Mouse (Mus musculus) T-helper 17 cell (primary cell): ENCODE data around the gene Gusb.
"Not testable (repeated sequence)": the region's sequence is repeated elsewhere in the genome, so short reads cannot be mapped to it uniquely, and the experiment has no call there.

Experiments
- in situ Hi-C, 2 experiments: fragments of 300-600 bp; cut with MboI, MseI; formaldehyde crosslinking; loops; 1 replicate in 1 of 2; 2 replicates in 1 of 2; pipeline ENCODE4 v1.15.1; 2025; ENCODE audit warnings: high pct_unique_total_duplicates in 2 of 2

Gene Gusb

GRCm38 (mm10) chr5:129978608-129979007 is 24.2 kb downstream of the Gusb start:
- in situ Hi-C loops, result loop anchor here in 1 of 2 experiments (25.0 kb wide), 1 partner anchor 884 kb away; no protein-coding TSS in a partner anchor

DNA sequence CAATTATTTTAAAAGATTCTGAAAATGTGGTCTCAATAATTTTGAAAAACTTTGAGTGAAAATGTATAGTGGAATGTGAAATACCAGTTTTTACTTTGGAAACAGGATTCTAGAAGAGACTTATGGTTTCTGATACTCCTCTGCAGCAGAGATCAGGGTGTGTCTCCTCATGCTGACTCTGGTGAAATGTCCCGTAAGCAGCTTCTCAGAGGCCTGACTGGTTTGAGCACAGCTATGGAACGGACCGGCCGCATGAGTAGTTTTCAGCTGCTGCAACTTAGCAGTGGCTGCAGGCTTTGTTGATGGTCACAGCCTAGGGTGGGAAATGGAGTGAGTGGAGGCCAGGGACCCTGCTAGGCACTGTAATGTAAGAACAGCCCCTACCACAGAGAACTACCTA is 25.1 kb downstream of the Gusb start:
- in situ Hi-C loops, result loop anchor here in 1 of 2 experiments (25.0 kb wide), 1 partner anchor 885 kb away; no protein-coding TSS in a partner anchor

DNA sequence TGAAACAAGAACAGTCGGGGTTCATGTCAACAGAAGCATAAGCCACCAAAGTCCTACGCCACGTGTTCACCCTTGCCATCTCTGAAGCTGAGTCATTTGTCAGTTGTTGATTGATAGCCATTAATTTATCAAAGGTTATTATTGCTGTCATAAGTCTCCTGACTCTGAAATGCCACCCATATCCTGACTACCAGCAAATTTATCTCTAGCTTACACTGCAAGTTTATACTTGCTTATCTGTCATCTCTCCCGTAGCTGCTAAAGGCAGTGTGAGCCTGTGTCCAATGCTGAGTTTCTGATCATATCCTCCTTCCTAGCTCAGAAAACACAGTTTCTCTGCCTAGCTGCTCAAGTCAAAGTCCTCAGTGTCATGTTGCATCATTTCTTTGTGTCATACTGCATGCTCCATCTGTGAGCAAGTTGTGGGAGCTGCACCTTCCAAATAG is 28.0 kb downstream of the Gusb start:
- in situ Hi-C loops, result loop anchor here in 1 of 2 experiments (25.0 kb wide), 1 partner anchor 887 kb away; no protein-coding TSS in a partner anchor

DNA sequence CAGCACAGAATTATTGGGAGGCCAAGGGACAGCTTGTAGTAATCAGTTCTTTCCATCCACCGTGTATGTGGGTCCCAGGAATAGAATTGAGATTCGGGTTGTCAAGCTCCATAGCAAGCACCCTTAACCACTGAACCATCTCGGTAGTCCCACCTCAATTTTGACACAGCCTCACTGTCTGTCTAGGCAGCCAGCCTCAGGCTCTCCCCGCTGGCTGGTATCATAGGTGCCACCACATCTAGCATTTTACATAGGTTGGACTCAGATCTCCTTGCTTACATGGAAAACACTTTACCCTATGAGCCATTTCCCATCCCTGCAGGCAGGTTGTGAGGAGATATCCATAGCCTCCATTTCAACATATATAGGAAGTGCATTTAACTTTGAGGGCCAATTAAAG is 28.5 kb downstream of the Gusb start:
- in situ Hi-C loops, result no loop called here

DNA sequence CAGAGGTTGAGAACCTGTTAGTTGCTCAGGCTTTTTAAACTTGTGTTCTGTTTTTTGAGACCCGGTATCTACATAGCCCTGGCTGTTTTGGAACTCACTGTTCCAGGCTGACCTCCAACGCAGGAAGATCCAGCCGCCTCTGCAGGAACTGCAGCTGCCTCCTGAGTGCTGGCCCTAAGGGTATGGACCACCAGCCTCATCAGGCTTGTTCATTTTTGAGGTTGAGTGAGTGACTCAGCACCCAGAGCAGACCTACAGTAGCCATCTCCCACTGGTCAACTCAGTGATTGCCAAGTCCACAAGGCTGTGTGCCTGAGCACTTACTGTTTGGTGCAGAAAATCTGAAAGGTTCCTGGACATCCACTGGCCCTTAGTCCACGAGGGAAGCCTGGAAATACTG is 31.4 kb downstream of the Gusb start:
- in situ Hi-C loops, result no loop called here

GRCm38 (mm10) chr5:129968417-129968816 is 34.4 kb downstream of the Gusb start:
- in situ Hi-C loops, result no loop called here

DNA sequence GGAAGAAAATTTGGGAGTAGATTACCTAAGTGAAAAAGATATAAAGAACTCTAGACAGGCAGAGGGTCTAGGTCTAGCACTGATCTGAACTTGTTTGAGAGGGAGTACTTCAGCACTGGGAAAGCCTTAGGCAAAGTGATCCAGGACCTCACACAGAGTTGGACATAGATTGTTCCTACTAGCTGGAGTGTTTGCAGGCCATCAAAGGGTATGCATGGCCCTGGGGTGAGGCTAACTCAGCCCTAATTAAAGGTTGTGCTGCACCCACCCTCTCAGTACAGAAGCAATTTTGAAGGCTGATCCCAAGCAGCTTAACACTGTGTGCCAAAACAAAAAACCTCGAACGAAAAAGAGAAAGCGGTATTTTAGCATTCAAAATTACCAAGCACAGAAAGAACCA is 36.4 kb downstream of the Gusb start:
- in situ Hi-C loops, result no loop called here

DNA sequence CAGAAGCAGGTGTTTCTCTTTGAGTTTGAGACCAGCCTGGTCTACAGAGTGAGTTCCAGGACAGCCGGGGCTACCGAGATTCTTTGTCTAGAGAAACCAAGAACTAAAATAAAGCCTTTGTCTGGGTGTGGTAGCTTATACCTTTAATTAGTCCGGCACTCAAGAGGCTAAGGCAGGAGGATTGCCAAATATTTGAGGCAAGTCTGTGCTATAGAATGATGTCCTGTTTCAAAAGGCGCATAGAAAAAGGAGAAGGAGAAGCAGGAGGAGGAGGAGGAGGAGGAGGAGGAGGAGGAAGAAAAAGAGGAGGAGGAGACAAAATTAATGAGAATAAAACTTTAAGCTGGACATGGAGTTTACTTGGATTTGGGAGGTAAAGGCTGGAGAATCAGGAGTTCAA is 39.6 kb downstream of the Gusb start:
- in situ Hi-C loops, result no loop called here

DNA sequence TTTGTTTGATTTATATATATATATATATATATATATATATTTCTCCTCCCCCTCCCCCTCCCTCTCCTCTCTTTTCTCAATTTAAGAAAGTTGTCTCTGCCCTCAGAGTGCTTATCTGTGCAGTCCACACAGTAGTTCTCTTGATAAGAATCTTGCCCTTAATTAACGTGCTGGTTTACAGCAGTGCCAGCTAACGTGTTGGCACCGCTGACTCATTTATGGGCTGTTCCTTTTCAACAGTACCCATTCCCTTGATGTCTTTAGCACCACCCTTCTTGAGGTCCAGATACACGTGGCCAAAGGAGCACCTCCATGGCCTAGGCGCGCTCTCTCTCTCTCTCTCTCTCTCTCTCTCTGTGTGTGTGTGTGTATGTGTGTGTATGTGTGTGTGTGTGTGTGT is 47.1 kb downstream of the Gusb start:
- in situ Hi-C loops, result no loop called here

DNA sequence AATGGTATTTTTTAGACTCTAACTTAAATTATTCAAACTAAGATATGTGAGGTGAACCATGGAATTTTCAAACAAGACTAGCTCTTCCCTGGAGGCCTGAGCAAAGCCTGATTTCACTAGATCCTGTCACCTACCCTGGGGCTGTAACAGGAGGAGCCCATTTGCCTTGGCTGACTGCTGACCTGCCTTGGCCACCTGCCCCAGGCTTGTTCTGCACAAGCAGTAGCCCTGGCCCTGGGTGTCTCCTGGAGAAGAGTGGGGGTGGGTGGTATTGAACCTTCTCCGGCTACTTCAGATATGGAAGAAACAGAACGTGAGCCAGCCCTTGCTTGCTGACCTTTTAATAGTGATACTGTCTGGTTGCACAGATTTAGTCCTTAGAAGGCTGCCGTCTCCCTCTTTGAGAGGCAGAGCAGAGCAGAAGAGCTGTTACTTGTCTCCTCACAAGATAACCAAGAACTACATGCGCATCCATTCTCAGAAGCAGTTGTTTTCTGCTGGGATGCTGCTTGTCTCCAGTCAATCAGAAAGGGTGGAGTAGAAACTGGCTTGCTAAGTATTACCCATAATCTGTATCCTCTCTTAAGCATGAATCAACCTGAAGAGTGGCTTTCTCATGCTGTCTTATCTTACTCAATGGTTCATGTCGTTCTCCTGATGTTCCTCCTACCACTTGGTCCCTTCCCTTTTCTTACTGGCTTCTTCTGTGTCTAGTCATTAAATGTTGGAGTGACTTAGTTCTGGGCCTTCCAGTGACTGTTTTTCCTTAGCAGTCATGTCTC is 48.2 kb downstream of the Gusb start:
- in situ Hi-C loops, result no loop called here

DNA sequence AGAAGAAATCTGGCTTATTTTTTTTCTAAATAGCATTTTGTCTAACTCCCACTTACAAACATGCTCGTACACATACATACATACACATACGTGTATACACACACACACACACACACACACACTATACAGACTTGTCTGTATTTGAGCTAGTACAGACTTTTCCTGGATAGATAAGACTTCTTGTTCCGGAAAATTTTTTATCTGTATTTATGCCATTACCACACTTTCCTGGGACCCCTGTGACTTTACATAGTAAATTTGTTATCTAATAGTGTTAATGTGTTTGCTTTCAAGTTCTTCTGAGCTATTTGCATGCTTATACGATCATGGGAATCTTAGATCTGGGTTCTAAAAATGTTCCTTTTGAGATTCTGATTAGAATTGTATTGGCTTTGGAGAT is 50.7 kb downstream of the Gusb start:
- in situ Hi-C loops, result no loop called here

DNA sequence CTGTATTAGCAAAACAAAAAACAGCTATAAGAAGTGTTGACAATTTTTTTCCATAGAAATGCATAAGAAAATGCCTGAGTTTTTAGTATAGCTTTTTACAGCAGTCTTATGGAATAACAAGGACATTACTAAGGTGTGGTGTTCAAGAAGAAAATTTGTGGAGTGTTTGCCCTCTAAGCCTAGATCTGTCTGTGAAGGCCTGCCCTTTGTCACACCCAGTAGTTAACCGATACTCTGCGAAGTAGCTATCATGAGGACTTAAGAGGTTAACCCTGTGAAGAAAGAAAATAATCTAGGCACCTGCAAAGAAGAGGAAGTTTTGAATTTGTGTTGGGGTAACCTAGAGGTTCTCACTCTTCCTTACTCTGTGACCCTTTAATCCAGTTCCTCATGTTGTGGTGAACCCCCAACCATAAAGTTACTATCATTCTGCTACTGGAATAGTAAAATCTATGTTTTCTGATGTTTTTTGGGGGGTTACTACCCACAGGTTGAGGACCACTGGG is 55.3 kb downstream of the Gusb start:
- in situ Hi-C loops, result no loop called here

- in situ Hi-C loops, result no loop called here
These were observed 59.4 kb downstream of the Gusb start for GRCm38 (mm10) chr5:129943402-129943801.

GRCm38 (mm10) chr5:129942073-129942939 is 60.5 kb downstream of the Gusb start:
- in situ Hi-C loops, result not testable (repeated sequence)

- in situ Hi-C loops, result no loop called here
These were observed 61.3 kb downstream of the Gusb start, which contains the start of gene Vkorc1l1 for GRCm38 (mm10) chr5:129941495-129942045. Gene Vkorc1l1 (plus strand): TSS chr5:129941970.

DNA sequence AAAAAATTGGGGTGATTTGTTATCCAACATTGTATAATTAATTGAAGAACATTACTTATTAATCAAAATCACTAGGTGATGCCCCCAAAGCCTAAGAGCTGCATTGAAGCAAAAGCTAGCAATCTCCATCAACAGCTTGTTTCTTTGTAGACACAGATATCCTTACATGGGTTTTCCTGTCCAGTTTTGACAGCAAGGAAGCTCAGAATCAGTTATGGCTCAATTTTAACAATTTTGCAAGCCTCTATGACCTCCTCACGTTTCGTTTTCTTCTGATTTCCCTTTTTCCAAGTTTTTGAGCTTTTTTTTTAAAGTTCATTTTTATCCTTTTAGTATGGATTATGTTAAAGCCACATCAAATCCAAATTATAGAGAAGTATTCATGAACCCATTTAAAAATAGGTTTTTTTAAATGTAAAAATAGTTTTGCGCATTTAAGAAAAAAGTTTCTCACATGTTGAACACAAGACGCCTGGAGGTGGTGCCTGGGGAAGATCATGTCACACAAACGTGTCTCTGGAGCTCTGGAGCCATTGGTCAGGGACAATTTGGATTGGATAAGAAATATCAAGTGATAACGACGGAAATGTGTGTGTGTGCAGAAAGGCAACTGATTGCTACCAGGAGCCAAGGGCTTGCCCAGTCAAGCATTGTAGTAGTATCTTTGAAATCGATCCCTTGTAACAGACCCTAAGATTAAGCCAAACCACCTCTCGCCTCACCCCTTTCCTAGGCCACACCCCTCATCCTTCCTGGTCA is 61.9 kb downstream of the Gusb start:
- in situ Hi-C loops, result no loop called here

DNA sequence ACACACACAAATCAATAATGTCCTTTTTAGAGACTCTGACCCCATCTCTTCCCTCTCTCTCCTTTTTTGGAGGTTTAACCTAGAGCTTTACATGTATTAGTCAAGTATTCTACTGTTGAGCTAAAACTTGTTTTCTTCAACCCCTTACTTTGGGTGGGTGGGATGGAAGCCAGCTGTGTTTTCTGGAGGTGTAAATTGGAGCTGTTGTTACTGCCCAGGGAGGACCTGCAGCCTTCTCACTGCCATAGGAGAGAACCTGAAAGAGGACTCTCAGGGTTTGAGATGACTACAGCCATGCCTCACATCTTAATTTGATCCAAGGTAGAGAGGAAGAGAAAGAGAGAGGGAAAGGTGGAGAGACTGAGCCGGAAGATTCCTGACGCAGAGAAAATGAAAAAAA is 62.6 kb downstream of the Gusb start:
- in situ Hi-C loops, result no loop called here
